Mouse (Mus musculus) heart, postnatal 0 days (tissue): Measurements from ENCODE around the gene Chil5.
A peak's percentile ranks its signal among the peaks of the same experiment; 100 is the strongest.

Experiments
- CTCF ChIP-seq: IDR thresholded peaks from 2 replicates; pipeline ENCODE4 v1.5.1; 2016; ENCODE audit warnings: antibody characterized with exemption, control low read depth, low read depth
- EP300 ChIP-seq: IDR thresholded peaks from 2 replicates; pipeline ENCODE4 v1.6.1; 2016; ENCODE audit warnings: antibody characterized with exemption, low read depth

GRCm38 (mm10) chr3:106021840-106022239 lies 10.8 kb downstream of the Chil5 start:
- TF ChIP-seq CTCF (peak; percentile 46; the same call in 1 of the 2 replicates), EP300 (no peak)
